Mouse (Mus musculus) spleen, adult 2 months (tissue): ENCODE results near the gene Ptdss2.

Source experiments
- CTCF ChIP-seq: fragments of 200-500 bp; IDR thresholded peaks from 2 replicates; pipeline ENCODE4 v1.5.1; 2011; ENCODE audit warnings: mild to moderate bottlenecking, inconsistent platforms; ENCODE audit not compliant: insufficient read depth, insufficient read length, insufficient replicate concordance; ENCODE audit errors: extremely low read depth
- POLR2A ChIP-seq: fragments of 200-500 bp; IDR thresholded peaks from 2 replicates; pipeline ENCODE4 v1.6.1; 2011; ENCODE audit warnings: low read depth, low read length, inconsistent platforms

GRCm38 (mm10) chr7:141205504-141205903 is 83.3 kb downstream of the Ptdss2 start:
- TF ChIP-seq CTCF (no peak), POLR2A (no peak)
